Mouse (Mus musculus) embryonic facial prominence, embryonic 14.5 days (tissue): ENCODE measurements around the gene C1rb. TPM values are rescaled to one million over a fixed set of nuclear protein-coding genes. Genes with fewer than 3 reads are reported as not detected.

Experiments used
- ATAC-seq: fragments of 200-750 bp; cut with Nextera tagmentation; 2 replicates; pipeline ENCODE4 v1.8.0; 2017; ENCODE audit warnings: low read depth, moderate number of reproducible peaks, moderate TSS enrichment
- DNase-seq: peaks from one replicate; pipeline ENCODE4 v3.0.0-alpha.2; 2015; ENCODE audit warnings: low spot score
- H3K27ac ChIP-seq: fragments of 300-500 bp; sonication (generic); replicated peaks from 2 replicates; pipeline ENCODE4 v1.5.1; 2014; ENCODE audit warnings: low read depth, mild to moderate bottlenecking, low read length, moderate library complexity
- H3K27me3 ChIP-seq: fragments of 300-500 bp; sonication (generic); replicated peaks from 2 replicates; pipeline ENCODE4 v1.6.1; 2014; ENCODE audit warnings: low read length; ENCODE audit not compliant: control insufficient read depth, insufficient read depth
- H3K36me3 ChIP-seq: fragments of 300-500 bp; sonication (generic); 2 replicates; pipeline ENCODE4 v1.6.1; 2014; ENCODE audit warnings: low read length, mixed read lengths; ENCODE audit not compliant: control insufficient read depth, insufficient read depth
- H3K4me1 ChIP-seq: fragments of 300-500 bp; sonication (generic); 2 replicates; pipeline ENCODE4 v1.6.1; 2014; ENCODE audit warnings: antibody characterized with exemption, low read length; ENCODE audit not compliant: control insufficient read depth, insufficient read depth
- H3K4me2 ChIP-seq: fragments of 300-500 bp; sonication (generic); 2 replicates; pipeline ENCODE4 v1.6.1; 2014; ENCODE audit warnings: low read depth, mild to moderate bottlenecking, low read length, moderate library complexity, mixed read lengths
- H3K4me3 ChIP-seq: fragments of 300-500 bp; sonication (generic); 2 replicates; pipeline ENCODE4 v1.5.1; 2014; ENCODE audit warnings: low read depth, mild to moderate bottlenecking, low read length
- H3K9ac ChIP-seq: fragments of 300-500 bp; sonication (generic); 2 replicates; pipeline ENCODE4 v1.6.1; 2014; ENCODE audit warnings: low read depth, mild to moderate bottlenecking, low read length, moderate library complexity, mixed read lengths
- H3K9me3 ChIP-seq: fragments of 300-500 bp; sonication (generic); 2 replicates; pipeline ENCODE4 v1.6.1; 2016; ENCODE audit warnings: low read length; ENCODE audit not compliant: control insufficient read depth
- WGBS: fragments of 180-500 bp; shearing (Covaris S2); extraction: QIAGEN DNeasy Blood & Tissue Kit; methylation state at CpG from one replicate; pipeline ENCODE4 v1.1.7; 2014; 5-methylcytosine and 5-hydroxymethylcytosine counted together
- polyA plus RNA-seq: library from polyadenylated mRNA; unstranded; fragments of >200 nt; fragmentation: Nextera tagmentation; extraction: Ambion mirVana; gene quantifications from 2 replicates; pipeline ENCODE4 v1.2.1, GENCODE M21; 2014

The C1rb gene
- polyA plus RNA-seq, 1 experiment from 2014 or later = not detected

DNA sequence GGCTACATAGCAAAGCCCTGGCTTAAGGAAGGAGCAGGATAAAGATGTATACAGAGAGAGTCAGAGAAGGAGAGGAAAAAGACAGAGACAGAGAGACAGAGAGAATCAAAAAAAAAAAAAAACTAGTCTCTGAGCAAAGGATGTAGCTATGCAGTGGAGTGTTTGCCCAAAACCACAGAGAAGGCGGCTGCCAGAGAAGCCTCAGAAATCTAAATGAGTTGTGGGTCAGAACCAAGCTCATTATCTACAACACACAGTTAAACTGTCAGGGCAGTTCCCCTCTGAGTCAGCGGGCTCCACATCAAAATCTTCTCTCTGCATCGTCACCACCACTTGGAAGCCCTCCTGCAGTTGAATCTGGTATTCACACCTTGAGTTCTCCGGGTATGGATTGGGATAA lies 60.7 kb downstream of the C1rb start:
- ATAC-seq = no peak
- no peaks in the 10 kb centered on the region for H3K36me3 ChIP-seq
- no peaks in the 10 kb centered on the region for H3K4me1 ChIP-seq
- no peaks in the 10 kb centered on the region for H3K27me3 ChIP-seq
- no peak overlapping the region for H3K4me2 ChIP-seq
- H3K27ac ChIP-seq = no peak overlapping the region
- no peak for DNase-seq
- no peak overlapping the region for H3K4me3 ChIP-seq
- WGBS = 93% methylated on average over 4 of the region's 4 CpGs
- H3K9ac ChIP-seq = no peak overlapping the region
- H3K9me3 ChIP-seq = no peaks in the 10 kb centered on the region

Other genes starting within 250 kb of the C1rb start
- gene Pex5, start 155.2 kb upstream of the C1rb start, polyA plus RNA-seq = 38.6 and 43.6 TPM in 2 replicates
- 7.7 and 9.7 TPM in 2 replicates for gene Clstn3, start 105.5 kb upstream of the C1rb start, polyA plus RNA-seq
- 0.31 and 0.39 TPM in 2 replicates for gene C1rl, start 77.2 kb upstream of the C1rb start, polyA plus RNA-seq
- 2.8 and 3.4 TPM in 2 replicates for gene C1ra, start 57.9 kb upstream of the C1rb start, polyA plus RNA-seq
- 5.4 and 7.4 TPM in 2 replicates for gene C1s1, start 27.9 kb upstream of the C1rb start, polyA plus RNA-seq
- gene C1s2, start 65.8 kb downstream of the C1rb start, polyA plus RNA-seq = 0.11 and 0.22 TPM in 2 replicates
- 46.2 and 48.1 TPM in 2 replicates for gene Lpcat3, start 92.7 kb downstream of the C1rb start, polyA plus RNA-seq
- 172 and 175 TPM in 2 replicates for gene Emg1, start 141.9 kb downstream of the C1rb start, polyA plus RNA-seq
- gene Phb2, start 142.0 kb downstream of the C1rb start, polyA plus RNA-seq = 286 and 299 TPM in 2 replicates
- gene Ptpn6, start 168.4 kb downstream of the C1rb start, polyA plus RNA-seq = 14.3 and 16.1 TPM in 2 replicates
- gene Grcc10, start 171.1 kb downstream of the C1rb start, polyA plus RNA-seq = 392 and 415 TPM in 2 replicates
- gene Gm45234, start 185.7 kb downstream of the C1rb start, polyA plus RNA-seq = not detected in 2 replicates
- gene Atn1, start 186.2 kb downstream of the C1rb start, polyA plus RNA-seq = 13.8 and 14.9 TPM in 2 replicates
- 10.4 and 11.2 TPM in 2 replicates for gene Eno2, start 199.4 kb downstream of the C1rb start, polyA plus RNA-seq
- gene Lrrc23, start 209.4 kb downstream of the C1rb start, polyA plus RNA-seq = 1.9 and 13.2 TPM in 2 replicates
- gene Spsb2, start 238.4 kb downstream of the C1rb start, polyA plus RNA-seq = 9.1 and 10.0 TPM in 2 replicates
- 861 and 874 TPM in 2 replicates for gene Tpi1, start 244.0 kb downstream of the C1rb start, polyA plus RNA-seq